Comparison of ENCODE assay signal across 27 mouse cellular contexts in genomic region chr13:73685502-73685901, GRCm38 (mm10). TPM values are rescaled to one million over a fixed set of nuclear protein-coding genes. Genes with fewer than 3 reads are reported as not detected.
"Had no signal": no experiment of that assay in that cellular context is flagged by ENCODE, and none has a peak within 500 bp of the region (broad histone marks: within the 10 kb centered on the region; RNA-seq: fewer than 3 reads in every experiment).

No protein-coding gene starts in this region.

- H3K4me3 ChIP-seq: kidney, embryonic 15.5 days; limb, embryonic 12.5 days; limb, embryonic 15.5 days; midbrain, embryonic 12.5 days; midbrain, embryonic 15.5 days; myocyte had no signal

- H3K9me3 ChIP-seq: kidney, embryonic 15.5 days; limb, embryonic 12.5 days; limb, embryonic 15.5 days; midbrain, embryonic 12.5 days; midbrain, embryonic 15.5 days had no signal

- H3K4me1 ChIP-seq: kidney, embryonic 15.5 days; limb, embryonic 12.5 days; limb, embryonic 15.5 days; midbrain, embryonic 12.5 days; midbrain, embryonic 15.5 days had no signal

- H3K4me2 ChIP-seq: kidney, embryonic 15.5 days; limb, embryonic 12.5 days; limb, embryonic 15.5 days; liver, embryonic 11.5 days; lung, embryonic 14.5 days; midbrain, embryonic 12.5 days; midbrain, embryonic 15.5 days had no signal

- ATAC-seq: liver, postnatal 0 days; lung, postnatal 0 days; midbrain, embryonic 15.5 days had no signal

- H3K27ac ChIP-seq: kidney, embryonic 15.5 days; limb, embryonic 12.5 days; limb, embryonic 15.5 days; liver, embryonic 14.5 days; macrophage; midbrain, embryonic 12.5 days; midbrain, embryonic 15.5 days had no signal

- H3K36me3 ChIP-seq: kidney, embryonic 15.5 days; limb, embryonic 12.5 days; limb, embryonic 15.5 days; midbrain, embryonic 12.5 days; midbrain, embryonic 15.5 days had no signal

- DNase-seq: kidney, adult 11 months; kidney, adult 8-10 months; kidney, postnatal 14 days; kidney, postnatal 4 days; left cerebral cortex, postnatal 4 days; liver, postnatal 0 days; lung, embryonic 14.5 days; thymus, postnatal 36 days had no signal

- H3K27me3 ChIP-seq: kidney, embryonic 15.5 days; limb, embryonic 12.5 days; limb, embryonic 15.5 days; midbrain, embryonic 12.5 days; midbrain, embryonic 15.5 days had no signal

- H3K9ac ChIP-seq: kidney, embryonic 15.5 days; limb, embryonic 12.5 days; limb, embryonic 15.5 days; liver, embryonic 14.5 days; liver, postnatal 0 days; lung, embryonic 14.5 days; midbrain, embryonic 12.5 days; midbrain, embryonic 15.5 days had no signal

RNA-seq across cellular contexts. Expression of gene Slc6a18, which starts 7.7 kb away (rescaled TPM):
- total RNA-seq: layer of hippocampus, adult 18-20 months; layer of hippocampus, postnatal 14 days; left cerebral cortex, adult 8-10 months; left cerebral cortex, postnatal 14 days; left cerebral cortex, postnatal 4 days; megakaryocyte, adult 5-6 weeks; monocyte, adult 5-6 weeks had no signal
- polyA plus RNA-seq: limb, embryonic 12.5 days; liver, embryonic 11.5 days; liver, embryonic 14.5 days; liver, postnatal 0 days; lung, embryonic 14.5 days; lung, postnatal 0 days; macrophage; midbrain, embryonic 12.5 days; midbrain, embryonic 15.5 days; myocyte; neural tube, embryonic 11.5 days; neural tube, embryonic 14.5 days; stomach, embryonic 16.5 days had no signal

RNA-seq across cellular contexts. Expression of gene Slc6a19, which starts 19.2 kb away (rescaled TPM):
- total RNA-seq: left cerebral cortex, postnatal 4 days had no signal
- polyA plus RNA-seq: limb, embryonic 12.5 days; lung, postnatal 0 days had no signal

RNA-seq across cellular contexts. Expression of gene Tert, which starts 58.8 kb away (rescaled TPM):
- polyA plus RNA-seq: macrophage had no signal
